Mouse (Mus musculus) large intestine, adult 2 months (tissue): ENCODE measurements around the gene Nin. TPM values are rescaled to one million over a fixed set of nuclear protein-coding genes. Genes with fewer than 3 reads are reported as not detected.
"Not testable (repeated sequence)": the region's sequence is repeated elsewhere in the genome, so short reads cannot be mapped to it uniquely, and the experiment has no call there.

Experiments used
- DNase-seq: peaks from one replicate; pipeline ENCODE4 v3.0.0-alpha.2; 2012; ENCODE audit warnings: low read depth, low spot score
- WGBS: fragments of 180-500 bp; shearing (Covaris S2); methylation state at CpG from one replicate; pipeline ENCODE4 v1.1.7; 2018; 5-methylcytosine and 5-hydroxymethylcytosine counted together
- polyA plus RNA-seq: library from polyadenylated mRNA; depleted of rRNA; stranded (reverse); fragments of >200 nt; gene quantifications from 2 replicates; pipeline ENCODE4 v1.2.3, GENCODE M21; 2012; rRNA removed

Gene Nin
- 2.1 and 4.2 TPM in 2 replicates for polyA plus RNA-seq

GRCm38 (mm10) chr12:70113351-70113750 lies at the start of gene Nin:
Nin (minus strand) TSS chr12:70113717.
- no peak for DNase-seq
- WGBS = 67% methylated on average over 11 of the region's 11 CpGs

DNA sequence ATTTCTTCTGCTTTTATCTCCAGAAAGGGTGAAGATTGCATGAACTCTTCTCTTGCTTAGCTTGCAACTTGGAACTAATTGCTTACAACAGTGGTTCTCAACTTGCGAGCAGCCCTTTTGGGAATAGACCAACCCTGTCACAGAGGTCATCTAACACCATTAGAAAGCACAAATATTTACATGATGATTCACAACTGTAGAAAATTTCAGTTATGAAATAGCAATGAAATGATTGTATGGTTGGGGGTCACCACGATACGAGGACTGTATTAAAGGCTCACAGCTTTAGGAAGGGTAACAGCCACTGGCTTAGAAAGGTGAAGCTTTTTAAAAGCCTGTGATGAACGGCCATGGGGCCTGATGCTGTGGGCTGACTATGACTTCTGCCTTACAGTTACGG lies 47.5 kb upstream of the Nin start:
- 38% methylated on average over 5 of the region's 5 CpGs for WGBS
- no peak for DNase-seq

- 65% methylated on average over 5 of the region's 5 CpGs for WGBS
- no peak for DNase-seq
Measured at GRCm38 (mm10) chr12:70157292-70158066, 44.0 kb upstream of the Nin start.

- 51% methylated on average over 6 of the region's 6 CpGs for WGBS
- DNase-seq = no peak
Measured at GRCm38 (mm10) chr12:70156222-70156621, 42.7 kb upstream of the Nin start.

- 64% methylated on average over 3 of the region's 3 CpGs for WGBS
- no peak for DNase-seq
Measured at GRCm38 (mm10) chr12:70153842-70154241, 40.3 kb upstream of the Nin start, which contains the start of gene Abhd12b. Abhd12b (plus strand) TSS chr12:70154142.

GRCm38 (mm10) chr12:70148631-70149265 lies 35.2 kb upstream of the Nin start:
- DNase-seq = no peak
- 10% methylated on average over 11 of the region's 11 CpGs for WGBS

GRCm38 (mm10) chr12:70147986-70148630 lies 34.6 kb upstream of the Nin start:
- 7% methylated on average over 13 of the region's 13 CpGs for WGBS
- DNase-seq = no peak

- DNase-seq = no peak
- 86% methylated on average over 6 of the region's 6 CpGs for WGBS
Measured at GRCm38 (mm10) chr12:70145586-70145985, 32.1 kb upstream of the Nin start.

- WGBS = 40% methylated on average over 20 of the region's 20 CpGs
- peak; percentile 39 for DNase-seq
Measured at GRCm38 (mm10) chr12:70144637-70145448, 31.3 kb upstream of the Nin start.

GRCm38 (mm10) chr12:70144106-70144587 lies 30.6 kb upstream of the Nin start:
- DNase-seq = not testable (repeated sequence)
- 31% methylated on average over 3 of the region's 3 CpGs for WGBS

DNA sequence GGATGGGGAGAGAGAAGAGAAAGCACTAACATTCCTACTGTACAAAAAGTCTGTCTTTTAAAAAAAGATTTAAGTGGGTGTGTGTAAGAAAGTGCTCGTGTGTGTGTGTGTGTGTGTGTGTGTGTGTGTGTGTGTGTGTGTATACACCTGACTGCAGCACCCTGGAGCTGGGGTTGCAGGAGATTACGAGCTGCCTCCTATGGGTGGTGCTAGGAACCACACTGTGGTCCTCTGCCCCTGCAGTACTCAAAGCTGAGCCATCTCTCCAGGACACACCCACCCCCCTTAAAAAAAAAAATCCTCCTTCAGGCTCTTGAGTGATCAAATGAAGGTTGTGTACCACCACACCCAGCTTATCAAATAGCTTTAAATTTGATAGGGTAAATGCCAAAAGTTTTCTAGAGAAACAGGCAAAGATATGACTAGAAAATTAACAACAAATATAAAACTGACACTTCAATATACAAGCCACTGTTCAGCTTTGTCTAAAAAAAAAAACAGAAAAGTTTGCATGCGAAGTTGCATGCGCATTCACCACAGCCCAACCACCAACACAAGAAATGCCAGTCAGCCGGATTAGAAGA lies 27.6 kb upstream of the Nin start:
- no peak for DNase-seq

DNA sequence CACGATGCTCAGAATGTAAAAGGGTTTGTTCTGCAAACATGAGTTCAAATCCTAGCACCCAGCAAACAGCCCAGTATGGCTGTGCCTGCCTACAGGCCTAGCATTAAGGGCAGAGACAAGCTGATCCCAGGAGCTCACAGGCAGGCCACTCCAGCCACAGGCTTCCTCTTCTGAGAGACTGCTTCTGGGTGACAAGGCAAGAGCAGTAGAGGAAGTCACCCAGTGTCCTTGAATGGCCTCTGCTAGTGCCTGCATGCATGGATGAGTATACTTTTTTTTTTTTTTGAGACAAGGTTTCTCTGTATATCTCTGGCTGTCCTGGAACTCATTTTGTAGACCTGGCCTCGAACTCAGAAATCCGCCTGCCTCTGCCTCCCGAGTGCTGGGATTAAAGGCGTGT lies 27.0 kb upstream of the Nin start:
- WGBS = 85% methylated on average over 5 of the region's 5 CpGs
- DNase-seq = no peak

More for the DNA sequence above, 27.6 kb upstream of the Nin start:
- WGBS = 90% methylated on average over 5 of the region's 5 CpGs

DNA sequence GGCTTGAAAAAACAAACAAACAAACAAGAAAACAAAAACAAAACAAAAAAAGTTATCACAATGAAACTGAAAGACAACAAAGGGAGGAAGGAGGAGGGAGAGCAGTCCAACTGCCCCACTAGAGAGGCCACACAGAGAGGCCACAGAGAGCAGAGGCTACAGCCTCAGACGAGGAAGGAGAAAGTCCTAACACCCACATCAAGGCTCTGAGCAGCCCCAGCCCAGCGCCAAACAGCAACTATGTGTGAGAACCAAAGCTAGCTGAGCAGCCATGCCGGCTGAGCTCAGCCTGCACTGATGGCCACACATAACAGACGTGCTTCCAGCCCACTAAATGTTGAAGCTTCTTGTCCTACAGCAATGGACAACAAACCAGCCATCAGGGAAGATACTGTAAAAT lies 26.4 kb upstream of the Nin start:
- DNase-seq = no peak
- 80% methylated on average over 4 of the region's 4 CpGs for WGBS

- DNase-seq = no peak
- 77% methylated on average over 9 of the region's 9 CpGs for WGBS
Measured at GRCm38 (mm10) chr12:70137626-70138025, 24.1 kb upstream of the Nin start.

DNA sequence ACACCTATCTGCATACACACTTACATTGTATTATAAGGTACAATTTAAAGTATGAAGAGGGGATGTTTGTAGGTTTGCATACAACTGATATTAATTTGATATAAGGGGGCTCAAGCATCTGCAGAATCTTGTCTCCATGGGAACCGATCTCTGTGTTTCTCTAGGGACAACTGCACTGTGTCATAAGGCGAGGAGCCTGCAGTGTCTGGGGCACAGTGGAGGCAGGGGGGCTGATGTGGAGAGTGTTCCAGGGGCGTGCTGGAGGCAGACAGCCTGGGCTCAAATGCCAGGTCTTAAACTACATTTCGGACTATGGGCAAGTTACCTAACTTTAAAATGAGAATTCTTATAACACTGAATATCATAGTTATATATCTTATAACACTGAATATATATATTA lies 23.6 kb upstream of the Nin start:
- DNase-seq = no peak
- WGBS = 79% methylated on average over 4 of the region's 4 CpGs

- WGBS = 13% methylated on average over 12 of the region's 12 CpGs
- DNase-seq = no peak
Measured at GRCm38 (mm10) chr12:70136185-70136756, 22.8 kb upstream of the Nin start.

DNA sequence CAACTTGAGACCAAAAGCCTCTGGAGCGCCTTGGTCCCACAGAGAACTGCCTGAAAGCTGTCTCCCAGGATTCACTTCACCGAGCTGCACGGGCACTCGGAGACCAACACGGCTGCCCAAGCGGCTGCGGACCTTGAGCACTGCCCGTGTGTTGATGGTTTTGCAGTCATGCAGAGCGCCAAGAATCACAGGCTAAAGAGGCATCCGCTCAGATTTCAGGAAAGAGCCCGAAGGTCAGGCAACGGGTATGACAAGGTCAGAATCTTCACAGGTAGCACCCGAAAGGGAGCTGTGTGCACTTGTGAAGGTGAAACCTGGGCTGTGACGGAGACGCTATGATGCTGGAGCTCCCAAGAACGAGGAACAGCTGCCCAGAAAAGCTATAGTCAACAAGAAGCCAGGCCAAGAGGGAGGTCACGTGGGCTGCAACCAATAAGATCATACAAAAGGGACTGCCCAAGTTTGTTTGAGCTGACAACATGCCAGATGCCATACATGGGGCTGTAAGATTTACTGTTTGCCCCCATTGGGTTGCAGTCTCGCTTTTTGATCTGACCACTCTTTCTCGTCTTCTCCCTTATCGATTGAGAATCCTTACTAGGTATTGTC lies 21.2 kb upstream of the Nin start:
- DNase-seq = no peak
- WGBS = 66% methylated on average over 20 of the region's 20 CpGs

GRCm38 (mm10) chr12:70131042-70131675 lies 17.6 kb upstream of the Nin start:
- DNase-seq = no peak
- 40% methylated on average over 20 of the region's 20 CpGs for WGBS
